Mouse (Mus musculus) heart, adult 8-10 months (tissue): ENCODE measurements around the gene Gm49336. TPM values are rescaled to one million over a fixed set of nuclear protein-coding genes. Genes with fewer than 3 reads are reported as not detected.

Source experiments
- DNase-seq: peaks from one replicate; pipeline ENCODE4 v3.0.0; 2022; ENCODE audit warnings: low spot score
- microRNA-seq: library from miRNA; unstranded; fragments of <30 nt; microRNA quantifications from one replicate; pipeline ENCODE4 v1.2.0, GENCODE M21; 2022
- total RNA-seq, 4 experiments: library from RNA; stranded (reverse); gene quantifications; 2 replicates each; pipeline ENCODE4 v1.2.4; 2022

The Gm49336 gene
- total RNA-seq, 4 experiments from 2014 or later, result 25.0 to 32.1 (median 27.8) TPM

DNA sequence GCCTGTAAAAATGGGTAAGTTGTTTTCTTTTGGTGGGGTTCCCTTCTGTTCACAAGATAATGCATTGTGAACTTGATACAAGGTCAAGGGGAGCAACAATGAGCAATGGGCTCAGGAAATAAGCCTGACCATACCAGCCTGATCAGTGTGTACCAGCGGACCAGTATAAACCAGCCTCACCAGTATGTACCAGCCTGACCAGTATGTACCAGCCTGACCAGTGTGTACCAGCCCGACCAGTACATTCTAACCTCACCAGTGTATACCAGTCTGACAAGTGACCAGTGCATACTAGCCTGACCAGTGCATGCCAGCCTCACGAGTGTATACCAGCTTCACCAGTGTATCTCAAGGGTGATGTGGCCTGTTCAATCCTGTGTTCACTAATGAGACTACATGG, 87.9 kb downstream of the Gm49336 start:
- no peak for DNase-seq

Small RNA genes within 50 kb of the gene (microRNA-seq; reads per million reads assigned to microRNA genes)
- not detected for gene Mir719

Other genes starting within 250 kb of the Gm49336 start
- gene Atp8a2, start 54.3 kb downstream of the Gm49336 start, total RNA-seq, result 10 to 100 TPM in 1 of 4 experiments, 1 to 10 TPM in 3; 4.8 to 11.0 (median 9.3) TPM
- gene Nupl1, start 76 bp downstream of the Gm49336 start, total RNA-seq, result under 1 TPM in 1 of 4 experiments, not detected in 3; 0.25 TPM
- 10 to 100 TPM; 29.5 to 34.5 (median 31.6) TPM for gene Mtmr6, start 13.7 kb upstream of the Gm49336 start, total RNA-seq
- not detected for gene Amer2, start 121.8 kb upstream of the Gm49336 start, total RNA-seq